In the genomic region with DNA sequence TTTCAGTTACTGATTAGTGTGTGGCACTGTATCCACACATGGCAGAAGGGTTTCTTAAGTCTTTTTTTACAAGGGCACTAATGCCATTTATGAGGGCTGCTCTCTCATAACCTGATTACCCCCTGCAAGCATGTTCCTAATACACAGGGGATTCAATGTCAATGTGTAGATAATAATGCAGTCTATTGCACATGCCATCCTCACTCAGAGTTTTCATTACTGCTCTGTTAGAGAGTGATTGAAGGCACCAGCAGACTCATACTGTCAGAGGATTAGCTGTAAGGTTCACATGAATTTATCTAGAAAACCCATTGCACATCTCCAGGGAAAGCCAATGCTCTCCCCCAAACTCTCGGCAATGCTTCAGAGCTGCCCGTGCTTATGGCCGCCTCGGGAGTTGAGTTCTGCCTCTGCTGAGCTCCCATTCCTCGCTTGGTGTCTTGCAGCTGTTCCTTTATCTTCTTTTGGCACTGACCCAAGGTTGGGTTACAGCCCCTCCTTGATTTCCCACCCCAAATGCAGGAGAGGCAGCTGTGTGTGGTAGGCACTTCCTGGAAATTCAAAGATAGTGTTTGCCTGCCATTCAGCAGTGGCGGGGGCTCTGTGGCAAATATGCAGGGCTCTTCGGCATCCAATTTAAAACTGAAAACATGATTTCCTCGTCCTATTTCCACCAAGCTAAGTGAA, we compare ENCODE assay signal across 9 mouse cellular contexts. TPM values are rescaled to one million over a fixed set of nuclear protein-coding genes. Genes with fewer than 3 reads are reported as not detected.
DNase-seq lines count a peak whose midpoint lies in the region; ATAC-seq lines count a peak whose summit lies in the region.
"Had no signal": no experiment of that assay in that cellular context is flagged by ENCODE, and none has a peak within 500 bp of the region (broad histone marks: within the 10 kb centered on the region; RNA-seq: fewer than 3 reads in every experiment).

No protein-coding gene starts in this region.

- H3K9ac ChIP-seq in embryonic facial prominence, embryonic 13.5 days: no peak overlapping the region
- H3K9ac ChIP-seq in midbrain, embryonic 13.5 days (replicated peaks): no peak overlapping the region
- H3K9ac ChIP-seq in intestine, embryonic 15.5 days: no peak overlapping the region
- no peak overlapping the region for H3K9ac ChIP-seq in neural tube, embryonic 13.5 days

- H3K27ac ChIP-seq in embryonic facial prominence, embryonic 13.5 days: no peak overlapping the region
- H3K27ac ChIP-seq in embryonic facial prominence, embryonic 10.5 days (replicated peaks): no peak overlapping the region
- peak overlapping the region; percentile 30 for H3K27ac ChIP-seq in midbrain, embryonic 13.5 days
- H3K27ac ChIP-seq in midbrain, embryonic 10.5 days (replicated peaks): no peak overlapping the region
- H3K27ac ChIP-seq in intestine, embryonic 15.5 days: no peak overlapping the region
- H3K27ac ChIP-seq in neural tube, embryonic 13.5 days (replicated peaks): peak overlapping the region; percentile 46; the same call in 1 of the 2 replicates

- H3K36me3 ChIP-seq in embryonic facial prominence, embryonic 13.5 days: no peaks in the 10 kb centered on the region
- no peaks in the 10 kb centered on the region for H3K36me3 ChIP-seq in embryonic facial prominence, embryonic 10.5 days (replicated peaks)
- H3K36me3 ChIP-seq in midbrain, embryonic 13.5 days: no peaks in the 10 kb centered on the region
- H3K36me3 ChIP-seq in midbrain, embryonic 10.5 days: no peaks in the 10 kb centered on the region
- no peaks in the 10 kb centered on the region for H3K36me3 ChIP-seq in intestine, embryonic 15.5 days
- no peaks in the 10 kb centered on the region for H3K36me3 ChIP-seq in neural tube, embryonic 13.5 days

- H3K4me2 ChIP-seq in embryonic facial prominence, embryonic 13.5 days: peak overlapping the region; percentile 3; the same call in 1 of the 2 replicates
- peak overlapping the region; percentile 35 for H3K4me2 ChIP-seq in midbrain, embryonic 13.5 days (replicated peaks)
- H3K4me2 ChIP-seq in intestine, embryonic 15.5 days (replicated peaks): no peak overlapping the region; the same call in 1 of the 2 replicates
- H3K4me2 ChIP-seq in neural tube, embryonic 13.5 days: peak overlapping the region; percentile 23; the same call in 1 of the 2 replicates

- 57% methylated on average over 8 of the region's 8 CpGs for WGBS in embryonic facial prominence, embryonic 13.5 days
- 76% methylated on average over 8 of the region's 8 CpGs for WGBS in embryonic facial prominence, embryonic 10.5 days
- WGBS in midbrain, embryonic 13.5 days: 37% methylated on average over 8 of the region's 8 CpGs
- 78% methylated on average over 8 of the region's 8 CpGs for WGBS in midbrain, embryonic 10.5 days
- 42% methylated on average over 8 of the region's 8 CpGs for WGBS in intestine, embryonic 15.5 days
- WGBS in neural tube, embryonic 13.5 days: 36% methylated on average over 8 of the region's 8 CpGs

- H3K4me1 ChIP-seq in embryonic facial prominence, embryonic 13.5 days: peaks cover 4% of the 10 kb centered on the region; the same call in 1 of the 2 replicates
- H3K4me1 ChIP-seq in embryonic facial prominence, embryonic 10.5 days: no peaks in the 10 kb centered on the region
- H3K4me1 ChIP-seq in midbrain, embryonic 13.5 days (replicated peaks): peaks cover 12% of the 10 kb centered on the region
- H3K4me1 ChIP-seq in midbrain, embryonic 10.5 days: no peaks in the 10 kb centered on the region
- H3K4me1 ChIP-seq in intestine, embryonic 15.5 days (replicated peaks): no peaks in the 10 kb centered on the region
- peaks cover 12% of the 10 kb centered on the region for H3K4me1 ChIP-seq in neural tube, embryonic 13.5 days (replicated peaks)

- H3K4me3 ChIP-seq in embryonic facial prominence, embryonic 13.5 days: no peak overlapping the region
- H3K4me3 ChIP-seq in embryonic facial prominence, embryonic 10.5 days: no peak overlapping the region
- no peak overlapping the region for H3K4me3 ChIP-seq in midbrain, embryonic 13.5 days (replicated peaks)
- no peak overlapping the region for H3K4me3 ChIP-seq in midbrain, embryonic 10.5 days
- H3K4me3 ChIP-seq in intestine, embryonic 15.5 days (replicated peaks): no peak overlapping the region
- no peak overlapping the region for H3K4me3 ChIP-seq in neural tube, embryonic 13.5 days

- DNase-seq in embryonic facial prominence, embryonic 10.5 days (ENCODE audit: low spot score): no peak
- no peak for DNase-seq in midbrain, embryonic 10.5 days (ENCODE audit: low spot score)
- DNase-seq in cerebellum, adult 8-10 months: no peak
- no peak for DNase-seq in kidney, adult 8-10 months
- DNase-seq: thymus, postnatal 25 days had no signal

- no peaks in the 10 kb centered on the region for H3K9me3 ChIP-seq in embryonic facial prominence, embryonic 13.5 days
- H3K9me3 ChIP-seq in embryonic facial prominence, embryonic 10.5 days: no peaks in the 10 kb centered on the region
- no peaks in the 10 kb centered on the region for H3K9me3 ChIP-seq in midbrain, embryonic 13.5 days
- H3K9me3 ChIP-seq in midbrain, embryonic 10.5 days (replicated peaks): no peaks in the 10 kb centered on the region
- H3K9me3 ChIP-seq in intestine, embryonic 15.5 days: no peaks in the 10 kb centered on the region
- no peaks in the 10 kb centered on the region for H3K9me3 ChIP-seq in neural tube, embryonic 13.5 days

- no peak for ATAC-seq in embryonic facial prominence, embryonic 13.5 days (ENCODE audit: insufficient number of reproducible peaks, insufficient read depth, low FRiP score, low TSS enrichment, low read depth)
- peak; percentile 80 for ATAC-seq in midbrain, embryonic 13.5 days
- ATAC-seq in intestine, embryonic 15.5 days: 0 out of 2 replicates have a peak, but pooled peaks have one; percentile 43
- ATAC-seq in neural tube, embryonic 13.5 days (ENCODE audit: low read depth): peak; percentile 88

- no peaks in the 10 kb centered on the region for H3K27me3 ChIP-seq in embryonic facial prominence, embryonic 13.5 days
- no peaks in the 10 kb centered on the region for H3K27me3 ChIP-seq in embryonic facial prominence, embryonic 10.5 days (replicated peaks; ENCODE audit: low read depth, poor library complexity, severe bottlenecking)
- no peaks in the 10 kb centered on the region for H3K27me3 ChIP-seq in midbrain, embryonic 13.5 days
- no peaks in the 10 kb centered on the region for H3K27me3 ChIP-seq in midbrain, embryonic 10.5 days (ENCODE audit: low read depth, poor library complexity, severe bottlenecking)
- H3K27me3 ChIP-seq in intestine, embryonic 15.5 days (replicated peaks): no peaks in the 10 kb centered on the region
- no peaks in the 10 kb centered on the region for H3K27me3 ChIP-seq in neural tube, embryonic 13.5 days

RNA-seq across cellular contexts. Expression of gene Rasal2, which starts 13.5 kb away (rescaled TPM):
- 9.9 and 10.4 TPM in 2 replicates for polyA plus RNA-seq in embryonic facial prominence, embryonic 13.5 days (2015; fragmentation: Nextera tagmentation; extraction: Ambion mirVana)
- 8.0 and 9.0 TPM in 2 replicates for polyA plus RNA-seq in embryonic facial prominence, embryonic 10.5 days (2016; fragmentation: Nextera tagmentation; extraction: Ambion mirVana)
- polyA plus RNA-seq in midbrain, embryonic 13.5 days (2015; fragmentation: Nextera tagmentation; extraction: Ambion mirVana): 49.2 and 50.4 TPM in 2 replicates
- polyA plus RNA-seq in midbrain, embryonic 10.5 days (2016; fragmentation: Nextera tagmentation; extraction: Ambion mirVana): 8.8 and 16.5 TPM in 2 replicates
- 5.4 TPM in 2 replicates for polyA plus RNA-seq in intestine, embryonic 15.5 days (2015; fragmentation: Nextera tagmentation; extraction: Ambion mirVana)
- 43.1 and 43.3 TPM in 2 replicates for polyA plus RNA-seq in neural tube, embryonic 13.5 days (2015; fragmentation: Nextera tagmentation; extraction: Ambion mirVana)

RNA-seq across cellular contexts. Expression of gene Cryzl2, which starts 32.5 kb away (rescaled TPM):
- 9.3 and 12.4 TPM in 2 replicates for polyA plus RNA-seq in embryonic facial prominence, embryonic 13.5 days (2015; fragmentation: Nextera tagmentation; extraction: Ambion mirVana)
- polyA plus RNA-seq in embryonic facial prominence, embryonic 10.5 days (2016; fragmentation: Nextera tagmentation; extraction: Ambion mirVana): 5.4 and 8.1 TPM in 2 replicates
- 6.0 and 7.4 TPM in 2 replicates for polyA plus RNA-seq in midbrain, embryonic 13.5 days (2015; fragmentation: Nextera tagmentation; extraction: Ambion mirVana)
- 6.4 and 7.3 TPM in 2 replicates for polyA plus RNA-seq in midbrain, embryonic 10.5 days (2016; fragmentation: Nextera tagmentation; extraction: Ambion mirVana)
- 9.3 and 11.4 TPM in 2 replicates for polyA plus RNA-seq in intestine, embryonic 15.5 days (2015; fragmentation: Nextera tagmentation; extraction: Ambion mirVana)
- 7.3 and 7.6 TPM in 2 replicates for polyA plus RNA-seq in neural tube, embryonic 13.5 days (2015; fragmentation: Nextera tagmentation; extraction: Ambion mirVana)

Comparison
In these comparisons a context has a peak if more than half of its experiments do, and no peak if none do; other contexts are left out.
1. H3K27ac ChIP-seq: peak in midbrain, embryonic 13.5 days (single experiment) and neural tube, embryonic 13.5 days (single experiment); none in embryonic facial prominence, embryonic 13.5 days (single experiment), embryonic facial prominence, embryonic 10.5 days (single experiment), midbrain, embryonic 10.5 days (single experiment) and intestine, embryonic 15.5 days (single experiment).